Mouse (Mus musculus) hindbrain, embryonic 13.5 days (tissue): ENCODE measurements around the gene Srl. TPM values are rescaled to one million over a fixed set of nuclear protein-coding genes. Genes with fewer than 3 reads are reported as not detected.

Experiments
- ATAC-seq: fragments of 200-750 bp; cut with Nextera tagmentation; 2 replicates; pipeline ENCODE4 v1.8.0; 2017; ENCODE audit warnings: moderate TSS enrichment; ENCODE audit not compliant: low FRiP score
- H3K27ac ChIP-seq: fragments of 300-500 bp; sonication (generic); 2 replicates; pipeline ENCODE4 v1.5.1; 2015; ENCODE audit warnings: inconsistent platforms, mild to moderate bottlenecking, moderate library complexity
- H3K27me3 ChIP-seq: fragments of 300-500 bp; sonication (generic); 2 replicates; pipeline ENCODE4 v1.6.1; 2015; ENCODE audit warnings: mild to moderate bottlenecking, inconsistent platforms
- H3K36me3 ChIP-seq: fragments of 300-500 bp; sonication (generic); 2 replicates; pipeline ENCODE4 v1.6.1; 2015; ENCODE audit warnings: mild to moderate bottlenecking, inconsistent platforms
- H3K4me1 ChIP-seq: fragments of 300-500 bp; sonication (generic); replicated peaks from 2 replicates; pipeline ENCODE4 v1.6.1; 2015; ENCODE audit warnings: inconsistent platforms
- H3K4me2 ChIP-seq: fragments of 300-500 bp; sonication (generic); 2 replicates; pipeline ENCODE4 v1.6.1; 2015; ENCODE audit warnings: inconsistent platforms, mild to moderate bottlenecking, moderate library complexity
- H3K4me3 ChIP-seq: fragments of 300-500 bp; sonication (generic); 2 replicates; pipeline ENCODE4 v1.5.1; 2015; ENCODE audit warnings: mild to moderate bottlenecking, inconsistent platforms
- H3K9ac ChIP-seq: fragments of 300-500 bp; sonication (generic); 2 replicates; pipeline ENCODE4 v1.6.1; 2015; ENCODE audit warnings: mild to moderate bottlenecking, inconsistent platforms
- H3K9me3 ChIP-seq: fragments of 300-500 bp; sonication (generic); 2 replicates; pipeline ENCODE4 v1.6.1; 2016; ENCODE audit warnings: inconsistent platforms
- WGBS: fragments of 180-500 bp; shearing (Covaris S2); methylation state at CpG from one replicate; pipeline ENCODE4 v1.1.7; 2015; 5-methylcytosine and 5-hydroxymethylcytosine counted together
- polyA plus RNA-seq: library from polyadenylated mRNA; unstranded; fragments of >200 nt; fragmentation: Nextera tagmentation; extraction: Ambion mirVana; gene quantifications from 2 replicates; pipeline ENCODE4 v1.2.1, GENCODE M21; 2015

The Srl gene
- polyA plus RNA-seq, 1 experiment from 2014 or later: 27.0 TPM

DNA sequence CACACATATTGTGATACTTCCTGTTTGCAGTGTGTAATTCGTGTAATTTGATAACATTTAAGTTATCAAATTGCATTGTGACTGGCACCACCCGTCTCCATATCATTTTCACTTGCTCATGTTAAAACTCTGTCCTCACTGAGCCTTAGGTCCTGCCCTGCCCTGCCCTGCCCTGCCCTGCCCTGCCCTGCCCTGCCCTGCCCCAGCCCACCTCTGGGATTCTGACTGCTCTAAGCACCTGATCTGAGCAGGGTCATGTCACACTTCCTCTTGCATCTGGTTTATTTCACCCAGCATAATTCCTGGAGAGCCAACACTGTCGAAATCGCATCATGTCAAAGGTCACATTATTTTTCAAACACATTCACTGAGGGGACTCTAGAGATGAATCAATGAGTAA, 95.2 kb downstream of the Srl start:
- Histone ChIP-seq H3K4me1 (no peaks in the 10 kb centered on the region), H3K4me2 (no peak overlapping the region), H3K27me3 (no peaks in the 10 kb centered on the region), H3K9me3 (no peaks in the 10 kb centered on the region), H3K9ac (no peak overlapping the region), H3K36me3 (no peaks in the 10 kb centered on the region), H3K27ac (no peak overlapping the region), H3K4me3 (no peak overlapping the region)
- WGBS: 72% methylated on average over 4 of the region's 4 CpGs
- ATAC-seq: no peak

DNA sequence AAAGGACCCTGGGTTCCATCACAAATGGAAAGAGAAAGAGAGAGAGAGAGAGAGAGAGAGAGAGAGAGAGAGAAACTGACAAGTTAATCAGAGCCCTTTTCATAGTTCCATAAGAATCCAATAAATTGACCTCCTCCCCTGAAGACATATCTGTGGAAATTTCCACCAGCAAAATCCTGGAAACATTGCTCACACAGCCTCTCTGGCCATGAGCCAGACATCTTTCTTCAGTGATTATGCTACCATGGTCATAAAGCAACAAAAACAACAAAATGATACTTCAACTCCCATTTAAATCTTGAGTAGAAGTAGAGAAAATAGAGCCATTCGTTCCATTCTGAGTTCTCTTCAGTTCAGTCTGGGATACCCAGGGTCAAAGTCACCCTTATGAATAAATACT, 97.2 kb downstream of the Srl start:
- 84% methylated on average over 1 of the region's 1 CpGs for WGBS
- no peak overlapping the region for H3K9ac ChIP-seq
- no peak overlapping the region for H3K27ac ChIP-seq
- no peaks in the 10 kb centered on the region for H3K4me1 ChIP-seq
- no peak for ATAC-seq
- H3K27me3 ChIP-seq: no peaks in the 10 kb centered on the region
- H3K9me3 ChIP-seq: no peaks in the 10 kb centered on the region
- no peak overlapping the region for H3K4me2 ChIP-seq
- no peaks in the 10 kb centered on the region for H3K36me3 ChIP-seq
- H3K4me3 ChIP-seq: no peak overlapping the region

DNA sequence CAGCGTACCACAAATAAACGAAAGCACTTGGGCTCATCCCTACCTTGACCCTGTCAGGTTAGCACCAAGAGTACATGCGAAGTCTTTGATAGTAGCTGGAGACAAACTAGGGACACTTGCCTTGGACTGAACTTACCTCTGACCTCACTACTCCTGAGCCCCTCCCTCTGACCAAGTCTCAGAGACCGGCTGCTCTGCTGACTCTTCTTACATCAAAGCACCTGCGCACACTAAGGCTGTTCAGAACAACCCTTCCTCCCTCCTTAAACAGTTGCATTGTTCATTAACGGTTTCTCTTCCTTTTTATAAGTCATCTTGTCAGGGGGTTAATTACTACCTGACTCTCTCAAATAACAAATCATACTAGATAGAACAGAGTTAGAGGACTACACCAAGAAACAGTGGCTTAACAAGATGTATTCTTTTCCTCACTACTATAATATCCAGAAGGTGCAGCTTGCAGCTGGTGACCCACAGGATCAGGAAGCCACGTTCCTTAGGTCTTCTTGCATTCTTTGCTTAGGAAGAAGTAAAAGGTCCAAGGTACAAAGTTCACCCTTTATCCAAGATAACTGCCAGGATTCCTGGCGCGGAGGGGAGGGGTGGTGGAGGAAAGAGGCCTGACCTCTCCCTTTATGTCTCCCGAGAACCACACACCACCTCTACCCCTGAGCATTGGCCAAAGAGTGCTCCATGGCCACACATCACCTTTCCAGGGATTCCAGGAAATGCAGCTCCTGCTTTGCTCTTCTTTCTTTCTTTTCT, 102.1 kb downstream of the Srl start:
- WGBS: 80% methylated on average over 10 of the region's 10 CpGs

DNA sequence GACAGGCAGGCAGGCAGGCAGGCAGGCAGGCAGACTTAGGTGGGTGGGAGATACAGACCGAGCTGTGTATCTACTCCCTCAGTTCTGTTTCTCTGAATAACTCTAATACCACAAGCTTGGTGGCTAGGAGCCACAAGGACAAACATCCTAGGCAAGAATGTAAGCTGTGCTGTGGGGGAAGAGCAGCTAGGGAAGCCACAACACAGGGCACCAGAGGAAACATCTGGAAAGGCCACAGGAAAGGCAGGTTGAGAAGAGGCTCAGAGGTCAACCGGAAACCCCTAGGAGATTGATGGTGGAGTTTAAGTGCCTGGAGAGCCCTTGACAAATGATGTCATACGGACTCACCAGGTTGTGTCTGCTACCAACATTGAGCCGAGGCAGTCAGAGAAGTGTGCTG, 104.9 kb downstream of the Srl start:
- no peaks in the 10 kb centered on the region for H3K27me3 ChIP-seq
- H3K4me2 ChIP-seq: no peak overlapping the region
- H3K4me3 ChIP-seq: no peak overlapping the region
- H3K36me3 ChIP-seq: no peaks in the 10 kb centered on the region
- H3K4me1 ChIP-seq: no peaks in the 10 kb centered on the region
- no peak for ATAC-seq
- H3K9ac ChIP-seq: no peak overlapping the region
- H3K9me3 ChIP-seq: 0 out of 2 replicates have a peak, but pooled peaks cover 4% of the 10 kb centered on the region
- no peak overlapping the region for H3K27ac ChIP-seq
- 82% methylated on average over 4 of the region's 4 CpGs for WGBS

More for the DNA sequence above, 102.1 kb downstream of the Srl start:
- Histone ChIP-seq H3K9me3 (no peaks in the 10 kb centered on the region), H3K4me2 (no peak overlapping the region), H3K4me1 (no peaks in the 10 kb centered on the region), H3K4me3 (no peak overlapping the region), H3K27ac (no peak overlapping the region), H3K27me3 (no peaks in the 10 kb centered on the region), H3K9ac (no peak overlapping the region), H3K36me3 (no peaks in the 10 kb centered on the region)
- no peak for ATAC-seq

DNA sequence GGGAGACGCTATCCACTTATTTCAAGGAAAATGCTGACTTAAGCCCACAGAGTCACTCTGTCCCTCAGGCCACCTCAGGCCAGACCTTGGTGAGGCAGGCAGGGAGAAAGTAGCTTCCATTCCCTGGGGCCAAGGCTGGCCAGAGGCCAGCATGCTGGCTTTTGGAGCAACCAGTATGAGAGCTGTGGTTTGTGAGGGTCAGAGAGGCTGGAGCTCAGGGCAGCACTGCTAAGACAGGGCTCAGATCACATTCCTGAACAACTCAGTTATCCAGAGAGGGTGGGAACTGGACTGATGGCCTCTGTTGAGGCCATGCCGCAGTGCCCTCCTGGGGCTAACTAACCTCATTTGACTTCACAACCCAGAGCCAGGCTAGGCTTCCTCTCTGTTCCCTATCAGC, 106.2 kb downstream of the Srl start:
- no peaks in the 10 kb centered on the region for H3K36me3 ChIP-seq
- no peak overlapping the region for H3K27ac ChIP-seq
- ATAC-seq: no peak
- 87% methylated on average over 2 of the region's 2 CpGs for WGBS
- H3K27me3 ChIP-seq: no peaks in the 10 kb centered on the region
- no peaks in the 10 kb centered on the region for H3K4me1 ChIP-seq
- H3K9me3 ChIP-seq: 0 out of 2 replicates have a peak, but pooled peaks cover 4% of the 10 kb centered on the region
- H3K4me2 ChIP-seq: no peak overlapping the region
- H3K9ac ChIP-seq: no peak overlapping the region
- H3K4me3 ChIP-seq: no peak overlapping the region

DNA sequence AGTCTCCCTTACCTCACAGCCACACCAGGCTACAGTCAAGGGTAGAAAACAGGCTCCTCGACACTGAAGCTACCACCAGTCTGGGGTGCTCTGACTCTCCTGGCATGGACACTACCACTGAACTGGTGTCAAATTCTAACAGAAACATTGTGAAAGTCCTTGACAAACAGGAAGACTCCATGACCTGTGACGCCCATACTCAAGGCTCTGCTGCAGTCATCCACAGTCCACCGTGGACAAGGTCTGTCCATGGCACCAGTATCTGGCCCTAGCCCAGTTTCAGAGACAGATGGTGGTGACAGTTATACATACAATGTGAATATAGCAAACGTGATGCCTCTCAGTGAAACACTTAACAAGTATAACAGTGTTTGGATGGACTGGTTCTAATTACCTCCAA, 109.8 kb downstream of the Srl start:
- Histone ChIP-seq H3K4me2 (no peak overlapping the region), H3K4me1 (no peaks in the 10 kb centered on the region), H3K9me3 (0 out of 2 replicates have a peak, but pooled peaks cover 4% of the 10 kb centered on the region), H3K4me3 (no peak overlapping the region), H3K9ac (no peak overlapping the region), H3K36me3 (no peaks in the 10 kb centered on the region), H3K27ac (no peak overlapping the region), H3K27me3 (no peaks in the 10 kb centered on the region)
- no peak for ATAC-seq
- WGBS: 79% methylated on average over 4 of the region's 4 CpGs

DNA sequence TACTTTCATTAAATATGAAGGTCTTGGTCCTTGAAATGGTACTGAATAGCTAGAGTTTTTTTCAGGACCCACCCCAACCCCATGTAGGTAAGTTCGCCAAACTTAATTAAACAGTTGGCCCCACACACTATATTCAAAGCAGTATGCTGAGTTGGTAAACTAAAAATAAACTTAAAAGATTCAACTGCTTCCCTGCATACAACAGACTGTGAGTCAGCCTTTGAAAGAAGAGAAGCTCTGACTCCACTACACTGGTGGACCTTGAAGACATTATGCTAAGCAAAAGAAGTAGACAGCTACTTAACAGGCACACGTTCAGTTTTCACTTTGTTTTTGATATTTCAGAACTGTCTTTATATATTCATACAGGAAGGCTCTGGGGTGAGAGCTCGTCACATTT, 110.6 kb downstream of the Srl start:
- no peak overlapping the region for H3K9ac ChIP-seq
- no peak overlapping the region for H3K4me3 ChIP-seq
- no peak overlapping the region for H3K27ac ChIP-seq
- H3K4me1 ChIP-seq: no peaks in the 10 kb centered on the region
- WGBS: 88% methylated on average over 3 of the region's 3 CpGs
- H3K4me2 ChIP-seq: no peak overlapping the region
- ATAC-seq: no peak
- 0 out of 2 replicates have a peak, but pooled peaks cover 4% of the 10 kb centered on the region for H3K9me3 ChIP-seq
- H3K27me3 ChIP-seq: no peaks in the 10 kb centered on the region
- no peaks in the 10 kb centered on the region for H3K36me3 ChIP-seq

DNA sequence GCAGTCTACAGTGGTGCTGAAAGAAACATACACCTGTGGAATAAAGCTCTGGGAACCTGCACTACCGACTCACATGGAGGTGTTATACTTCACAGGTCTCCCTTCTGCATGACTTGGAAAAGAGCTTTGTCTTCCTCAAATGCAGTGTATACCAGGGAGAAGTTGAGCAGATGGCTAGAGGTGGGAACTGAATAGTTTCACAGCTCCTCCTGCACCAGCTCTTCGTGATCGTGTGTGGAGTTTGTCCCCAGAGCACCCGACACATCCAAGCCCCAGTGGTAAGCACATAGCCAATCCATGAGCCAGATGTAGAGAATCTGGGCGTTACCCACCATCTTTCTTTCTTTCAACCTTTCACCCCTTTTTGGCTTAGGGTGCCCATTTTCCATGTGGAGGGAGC, 111.4 kb downstream of the Srl start:
- H3K4me2 ChIP-seq: no peak overlapping the region
- H3K4me3 ChIP-seq: no peak overlapping the region
- H3K27me3 ChIP-seq: no peaks in the 10 kb centered on the region
- H3K4me1 ChIP-seq: no peaks in the 10 kb centered on the region
- no peaks in the 10 kb centered on the region for H3K36me3 ChIP-seq
- H3K9me3 ChIP-seq: 0 out of 2 replicates have a peak, but pooled peaks cover 4% of the 10 kb centered on the region
- H3K27ac ChIP-seq: no peak overlapping the region
- WGBS: 88% methylated on average over 5 of the region's 5 CpGs
- H3K9ac ChIP-seq: no peak overlapping the region
- no peak for ATAC-seq

Other genes starting within 250 kb of the Srl start
- 2.6 and 2.8 TPM in 2 replicates for gene Adcy9, start 121.3 kb downstream of the Srl start, polyA plus RNA-seq
- 9.6 and 10.0 TPM in 2 replicates for gene Tfap4, start 18.0 kb upstream of the Srl start, polyA plus RNA-seq
- gene Glis2, start 52.9 kb upstream of the Srl start, polyA plus RNA-seq: 21.8 and 22.5 TPM in 2 replicates
- 169 and 188 TPM in 2 replicates for gene Pam16, start 83.2 kb upstream of the Srl start, polyA plus RNA-seq
- gene Vasn, start 98.1 kb upstream of the Srl start, polyA plus RNA-seq: 6.3 and 7.3 TPM in 2 replicates
- gene Dnaja3, start 98.2 kb upstream of the Srl start, polyA plus RNA-seq: 52.7 and 54.8 TPM in 2 replicates
- gene Coro7, start 138.0 kb upstream of the Srl start, polyA plus RNA-seq: 29.1 and 30.7 TPM in 2 replicates
- gene Nmral1, start 177.5 kb upstream of the Srl start, polyA plus RNA-seq: 65.1 and 71.7 TPM in 2 replicates
- gene Hmox2, start 184.5 kb upstream of the Srl start, polyA plus RNA-seq: 94.6 and 96.7 TPM in 2 replicates
- gene Cdip1, start 248.5 kb upstream of the Srl start, polyA plus RNA-seq: 111 and 116 TPM in 2 replicates